Mouse (Mus musculus) adrenal gland (tissue): ENCODE results near the gene Bbs2.

Source experiments
- intact Hi-C: fragments of 180-260 bp; cut with DNase I; formaldehyde crosslinking; loops from one replicate; pipeline ENCODE4 v1.15.1; 2025

The Bbs2 gene

DNA sequence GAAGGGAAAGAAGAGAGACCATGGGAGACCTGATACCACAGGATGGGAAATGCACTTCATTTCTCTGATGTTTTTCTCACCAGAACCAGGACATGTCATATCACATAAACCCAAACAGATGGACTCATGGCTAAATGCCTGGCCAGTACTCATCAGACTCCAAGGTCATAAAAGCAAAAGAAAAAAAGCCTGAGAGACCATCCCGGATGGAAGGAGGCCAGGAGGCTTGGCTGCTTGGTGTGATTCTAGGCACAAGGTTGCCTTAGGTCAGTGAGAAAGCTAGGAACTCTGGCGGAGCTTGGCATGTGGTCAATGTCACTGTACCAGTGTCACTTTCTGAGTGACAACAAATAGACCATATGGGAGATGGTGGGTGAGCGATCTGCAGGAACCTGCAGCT, 9.1 kb upstream of the Bbs2 start:
- intact Hi-C loops, result loop anchor here (5.0 kb wide), 1 partner anchor 84 kb away; no protein-coding TSS in a partner anchor

DNA sequence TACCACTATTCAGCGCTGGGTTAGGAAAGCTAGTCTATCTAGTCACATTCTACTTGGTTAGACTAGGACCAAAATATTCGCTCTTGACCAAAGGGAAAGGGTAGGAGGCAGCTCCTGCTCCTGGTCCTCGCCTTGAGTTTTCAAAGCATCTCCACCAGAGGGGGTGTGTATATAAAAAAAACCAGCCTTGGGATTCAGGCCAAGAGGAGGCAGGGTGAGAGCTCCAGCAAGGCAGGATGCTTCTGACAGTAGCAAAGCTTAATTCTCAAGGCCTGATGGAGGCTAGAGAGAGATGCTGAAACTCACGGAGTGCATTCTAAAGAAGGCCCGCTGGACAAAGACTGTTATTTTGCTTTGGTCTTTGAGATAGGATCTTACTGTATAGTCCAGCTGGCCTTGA, 5.4 kb upstream of the Bbs2 start:
- intact Hi-C loops, result no loop called here

DNA sequence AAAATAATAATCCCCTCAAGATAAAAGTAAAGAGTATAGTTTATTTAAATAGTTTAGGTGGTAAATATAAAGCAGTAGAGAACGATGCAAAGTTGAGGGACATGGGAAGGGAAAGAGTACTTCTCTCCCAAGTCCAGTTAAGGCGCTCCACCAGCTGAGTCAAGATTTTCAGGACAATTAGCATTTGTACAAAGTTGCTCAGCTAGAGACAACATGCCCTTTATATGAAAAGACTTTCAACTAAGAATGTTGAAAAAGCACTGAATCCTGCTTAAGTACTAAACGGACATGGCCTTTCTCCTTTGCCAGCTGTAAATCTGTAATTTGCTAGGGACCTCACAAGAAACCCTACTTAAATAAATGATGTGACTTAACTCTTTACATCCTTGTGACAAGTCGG, 268 bp upstream of the Bbs2 start:
- intact Hi-C loops, result loop anchor here (5.0 kb wide), 1 partner anchor 62 kb away; the partner anchor contains the start of genes Nudt21 and Ogfod1

DNA sequence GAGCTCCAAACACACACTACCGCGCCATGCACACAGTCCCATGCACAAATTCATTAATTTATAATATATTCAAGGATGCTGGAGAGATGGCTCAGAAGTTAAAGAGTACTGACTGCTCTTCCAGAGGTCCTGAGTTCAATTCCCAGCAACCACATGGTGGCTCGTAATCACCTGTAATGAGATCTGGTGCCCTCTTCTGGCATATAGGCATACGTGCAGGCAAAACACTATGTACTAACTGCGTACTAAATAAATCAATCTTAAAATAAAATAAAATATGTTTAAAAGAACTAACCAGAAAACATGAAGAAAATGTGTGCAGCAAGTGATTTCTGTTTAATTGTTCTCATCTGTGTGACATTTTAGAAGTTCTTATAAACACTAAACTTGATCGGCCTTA, 4.4 kb downstream of the Bbs2 start:
- intact Hi-C loops, result no loop called here

DNA sequence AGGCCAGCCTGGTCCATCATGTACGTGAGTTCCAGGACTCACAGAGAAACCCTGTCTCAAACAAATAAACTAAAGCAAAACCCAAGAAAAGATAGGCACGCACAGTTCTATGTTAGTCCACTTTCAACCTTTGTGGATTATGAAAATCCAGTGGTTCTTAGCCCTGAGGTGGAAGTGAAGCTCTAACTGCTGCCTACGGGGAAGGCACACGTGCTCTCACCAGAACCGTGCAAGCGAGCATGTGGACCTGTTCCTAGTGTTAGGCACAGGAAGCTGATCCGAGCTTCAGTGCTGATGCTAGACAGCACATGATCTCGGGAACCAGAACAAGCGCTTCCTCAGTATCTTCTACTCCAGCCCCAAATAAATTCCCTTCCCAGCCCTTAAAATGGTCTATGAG, 5.9 kb downstream of the Bbs2 start:
- intact Hi-C loops, result no loop called here

DNA sequence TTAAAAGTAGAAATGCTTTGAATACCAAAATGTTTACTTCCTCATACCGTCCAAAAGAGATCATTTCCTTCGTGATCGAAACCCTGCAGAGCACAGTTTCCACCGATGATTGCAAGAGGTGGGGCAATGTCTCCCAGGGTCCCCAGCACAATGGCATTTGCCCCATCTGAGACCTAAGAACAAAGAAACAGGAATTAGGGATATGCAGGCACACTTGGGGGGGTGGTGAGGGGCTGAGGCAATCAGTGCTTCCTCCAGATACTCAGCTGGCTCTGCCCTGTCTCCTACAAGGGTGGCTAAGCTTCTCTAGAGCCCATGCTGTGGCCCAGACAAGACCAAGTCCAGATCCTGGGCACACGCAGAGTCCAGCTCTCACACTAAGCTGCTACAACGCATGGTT, 9.0 kb downstream of the Bbs2 start:
- intact Hi-C loops, result no loop called here

DNA sequence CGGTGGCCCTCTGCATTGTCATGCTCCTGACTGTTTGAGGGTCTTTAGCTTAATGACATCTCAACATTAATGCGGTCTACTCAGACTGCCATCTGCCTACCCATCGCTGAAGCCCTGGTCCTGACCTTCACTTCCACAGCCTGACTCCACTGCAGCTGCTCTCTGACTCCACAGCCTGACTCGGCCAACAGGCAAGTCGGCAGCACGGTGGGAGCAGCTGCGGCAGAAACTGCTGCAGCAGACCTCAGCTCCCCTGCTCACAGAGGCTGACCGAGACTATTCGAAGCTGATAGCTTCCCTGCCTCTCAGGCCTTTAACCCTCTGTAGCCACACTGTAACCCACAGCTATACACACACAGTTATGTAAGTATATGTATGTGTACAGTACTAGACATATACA, 10.8 kb downstream of the Bbs2 start:
- intact Hi-C loops, result no loop called here

DNA sequence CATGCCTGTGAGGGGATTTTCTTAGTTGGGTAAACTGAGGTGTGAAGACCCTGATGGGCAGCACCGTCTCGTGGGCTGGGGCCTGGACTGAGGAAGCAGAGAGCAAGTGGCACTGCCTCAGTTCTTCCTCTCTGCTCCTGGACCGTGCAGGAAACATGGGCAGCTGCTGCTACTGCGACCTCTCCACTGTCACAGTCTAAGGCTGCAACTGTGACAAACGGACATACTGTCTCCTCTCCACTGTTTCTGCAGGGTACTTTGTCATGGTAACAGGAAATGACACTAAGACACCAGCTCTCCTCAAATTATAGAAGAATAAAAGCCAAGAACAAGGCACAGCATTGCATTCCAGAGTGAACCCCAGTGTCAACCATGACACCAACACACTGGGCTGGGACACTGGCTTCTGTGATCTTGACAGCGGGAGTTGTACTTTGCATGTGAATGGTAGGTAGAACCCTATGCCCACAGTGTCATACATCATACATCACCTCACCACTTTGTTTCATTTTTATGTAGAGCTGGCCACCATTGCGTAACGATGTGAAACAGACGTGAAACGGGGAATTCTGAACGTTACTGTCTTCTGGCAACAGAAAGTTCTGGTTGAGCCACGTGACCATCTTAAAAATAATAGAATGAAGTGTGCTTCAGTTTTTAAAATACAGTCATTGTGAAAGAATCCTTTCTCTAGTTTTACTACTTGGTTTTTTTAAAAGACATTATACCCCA, 22.1 kb downstream of the Bbs2 start:
- intact Hi-C loops, result no loop called here

DNA sequence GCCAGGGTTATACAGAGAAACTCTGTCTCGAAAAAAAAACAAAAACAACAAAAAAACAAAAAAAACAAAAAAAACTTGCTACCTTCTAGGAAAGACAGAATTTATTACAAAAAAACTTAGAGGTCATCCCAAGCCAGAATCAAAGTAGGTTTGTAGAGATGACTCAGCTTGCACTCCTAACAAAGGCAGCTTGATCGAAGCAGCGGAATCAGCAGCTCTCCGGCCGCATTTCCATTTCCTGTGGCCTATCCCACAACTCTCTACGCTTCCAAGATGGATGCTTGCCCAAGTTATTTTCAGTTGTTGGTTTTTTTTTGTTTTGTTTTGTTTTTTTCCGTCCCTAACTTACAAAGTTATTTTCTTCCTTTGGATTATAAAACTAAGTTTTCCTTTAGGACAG, 29.9 kb downstream of the Bbs2 start:
- intact Hi-C loops, result no loop called here

DNA sequence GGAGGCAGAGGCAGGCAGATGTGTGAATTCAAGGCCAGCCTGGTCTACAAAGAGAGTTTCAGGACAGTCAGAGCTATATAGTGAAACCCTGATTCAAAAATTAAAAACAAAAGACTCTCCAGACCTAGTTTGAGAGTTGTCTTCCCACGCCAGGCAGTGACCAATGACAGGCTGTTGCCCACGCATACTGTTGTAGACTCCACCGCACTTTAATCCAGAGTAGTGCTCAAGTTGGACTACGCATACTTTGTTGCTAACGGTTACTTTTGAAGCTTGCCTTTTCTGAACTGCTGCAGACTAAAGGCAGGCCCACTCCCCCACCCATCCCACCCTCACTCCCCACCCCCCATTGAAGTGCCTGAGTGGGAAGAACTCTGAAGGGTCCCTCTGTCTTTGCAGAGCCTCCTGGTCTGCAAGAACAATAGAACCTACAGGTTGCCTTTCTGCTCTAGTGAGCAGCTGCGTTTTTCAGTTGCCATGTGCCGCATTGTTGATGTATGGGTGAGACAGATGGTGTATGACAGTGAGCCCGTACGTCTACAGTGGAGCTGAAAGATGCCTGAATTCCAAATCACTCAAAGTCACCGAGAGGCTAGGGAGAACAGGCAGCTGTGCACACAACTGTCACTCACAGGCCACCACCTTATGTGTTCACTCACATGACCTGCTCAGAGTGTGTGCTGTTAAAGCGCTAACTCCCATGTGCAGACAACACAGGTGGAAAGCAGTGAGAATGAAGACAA, 32.4 kb downstream of the Bbs2 start:
- intact Hi-C loops, result no loop called here

DNA sequence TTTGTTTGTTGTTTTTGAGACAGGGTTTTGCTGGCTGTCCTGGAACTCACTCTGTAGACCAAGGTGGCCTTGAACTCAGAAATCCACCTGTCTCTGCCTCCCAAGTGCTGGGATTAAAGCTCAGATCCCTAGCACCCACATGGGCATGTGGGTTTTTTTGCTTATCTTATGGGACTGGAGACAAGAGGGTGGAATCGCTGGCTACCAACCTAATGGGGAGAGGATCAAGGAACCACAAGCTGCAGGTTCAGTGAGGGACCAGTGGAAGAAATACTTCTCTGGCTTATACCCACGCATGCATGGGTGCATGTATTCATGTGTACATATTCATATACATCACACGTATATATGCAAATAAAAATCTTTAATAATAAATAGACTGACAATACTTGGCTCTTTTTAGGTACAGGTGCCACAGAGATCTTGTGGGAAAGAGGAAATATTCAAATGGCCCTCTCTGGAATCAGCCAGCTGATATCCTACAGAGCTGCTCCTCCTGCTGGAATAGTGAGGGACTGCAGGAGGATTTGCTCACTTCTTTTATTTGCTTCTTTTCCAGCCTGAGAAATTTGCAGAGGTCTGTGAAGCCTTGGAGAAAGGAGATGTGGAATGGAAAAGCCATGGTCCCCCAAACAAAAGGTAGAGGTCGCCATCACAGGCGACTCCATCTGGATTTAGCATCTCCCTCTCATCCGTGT, 41.4 kb downstream of the Bbs2 start:
- intact Hi-C loops, result no loop called here

DNA sequence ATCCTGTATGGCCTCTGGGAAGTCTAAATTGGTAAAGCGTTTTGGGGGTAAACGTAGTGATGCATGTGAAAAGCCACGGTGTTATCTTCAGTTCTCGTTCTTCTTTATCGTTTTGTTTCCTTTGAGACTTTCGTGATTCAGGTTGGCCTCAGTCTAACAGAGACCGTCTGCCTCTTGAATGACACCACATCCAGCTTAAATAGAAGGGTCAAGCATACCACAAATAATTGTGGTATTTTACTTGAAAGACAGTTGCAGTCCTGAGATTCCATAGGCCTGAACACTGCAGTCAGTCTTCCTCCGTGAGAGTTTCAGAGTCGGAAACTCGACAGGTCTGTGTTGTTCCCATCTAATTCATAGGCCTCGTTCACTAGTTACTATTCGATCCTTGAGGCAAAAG, 46.0 kb downstream of the Bbs2 start:
- intact Hi-C loops, result no loop called here

DNA sequence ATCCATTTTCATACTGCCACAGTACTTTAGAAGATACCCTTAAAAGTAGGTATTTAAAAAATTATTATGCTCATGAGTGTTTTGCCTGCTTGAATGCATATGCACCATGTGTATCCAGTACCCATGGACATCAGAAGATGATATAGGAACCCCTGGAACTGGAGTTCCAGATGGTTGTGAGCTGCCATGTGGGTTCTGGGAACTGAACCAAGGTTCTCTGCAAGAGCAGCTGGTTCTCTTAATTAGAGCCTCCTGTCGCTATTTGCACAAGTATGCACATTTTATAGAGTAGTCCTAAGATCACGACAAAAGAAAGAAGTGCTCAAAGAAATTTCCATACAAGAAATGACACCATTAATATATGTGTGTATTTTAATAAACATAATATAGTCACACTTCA, 50.9 kb downstream of the Bbs2 start:
- intact Hi-C loops, result no loop called here

DNA sequence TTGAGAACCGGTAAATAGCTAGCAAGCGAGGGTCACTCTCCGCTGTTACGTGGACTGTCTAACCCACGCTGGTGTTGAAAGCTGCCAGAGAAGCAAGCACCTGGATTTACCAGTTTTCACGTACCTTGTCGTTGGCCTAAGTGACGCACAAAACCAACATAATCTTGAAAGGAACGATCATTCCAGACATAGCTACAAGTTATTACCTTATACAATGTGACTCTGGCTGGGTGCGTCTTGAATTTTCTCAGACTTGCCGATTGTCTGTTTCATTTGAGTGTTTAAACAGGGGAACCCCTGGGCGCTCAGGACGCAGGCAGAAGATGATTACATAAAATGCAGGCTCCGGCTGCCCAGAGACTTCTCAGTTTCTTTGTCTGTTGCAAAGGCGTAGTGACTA, 60.9 kb downstream of the Bbs2 start:
- intact Hi-C loops, result loop anchor here (5.0 to 10.0 kb wide), 2 partner anchors 59 to 157 kb away; partner anchors contain the start of gene Bbs2

DNA sequence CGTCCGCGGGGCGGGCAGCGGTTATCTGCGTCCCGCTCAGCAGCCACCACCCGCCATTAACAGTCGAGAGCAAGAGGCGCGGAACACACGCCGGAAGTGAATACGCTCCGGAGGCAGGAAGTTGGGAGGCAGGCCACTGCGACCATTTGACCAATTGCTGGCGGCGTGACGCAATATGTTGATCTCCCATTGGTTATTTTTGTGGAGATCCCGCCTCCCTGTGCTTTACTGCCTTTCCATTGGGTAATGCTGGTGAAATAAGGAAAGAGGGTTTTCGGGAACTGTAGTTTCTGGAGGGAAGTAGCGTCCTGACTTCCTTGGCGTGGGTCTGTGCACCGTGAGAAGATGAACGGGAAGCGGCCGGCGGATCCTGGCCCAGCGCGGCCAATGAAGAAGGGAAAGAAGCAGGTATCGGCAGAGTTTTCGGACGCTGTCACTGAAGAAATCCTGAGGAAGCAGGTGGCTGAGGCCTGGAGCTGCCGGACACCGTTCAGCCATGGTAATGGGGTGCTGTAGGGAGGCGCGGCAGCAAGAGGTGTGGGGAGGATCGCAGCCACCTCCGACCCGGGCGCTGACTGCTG, 61.7 kb downstream of the Bbs2 start, which contains the start of the genes Nudt21 and Ogfod1:
Gene Nudt21, minus strand, starts transcription at position 88 of the 581 bp plus-strand sequence.
Gene Ogfod1, plus strand, starts transcription at position 255 of the 581 bp plus-strand sequence.
- intact Hi-C loops, result loop anchor here (5.0 to 10.0 kb wide), 2 partner anchors 60 to 158 kb away; partner anchors contain the start of gene Bbs2

DNA sequence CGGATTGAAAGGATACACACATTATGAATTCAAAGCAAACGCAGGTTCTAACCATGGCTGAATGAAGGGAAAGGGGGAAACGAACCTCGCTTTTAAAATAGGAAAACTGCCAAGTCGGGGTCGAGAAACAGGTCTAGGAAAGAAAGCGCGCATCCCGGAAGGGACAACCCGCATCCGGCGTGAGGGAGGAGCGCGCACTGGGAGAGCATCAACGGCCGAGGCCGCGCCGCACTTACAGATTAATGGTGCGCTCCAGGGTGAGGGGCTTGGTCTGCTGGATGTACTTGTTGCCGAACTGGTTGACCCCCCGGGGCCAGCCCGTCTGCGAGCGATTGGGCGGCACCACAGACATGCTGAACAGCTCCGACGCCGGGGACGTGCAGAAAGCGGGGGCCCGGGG, 62.2 kb downstream of the Bbs2 start:
- intact Hi-C loops, result loop anchor here (5.0 to 10.0 kb wide), 2 partner anchors 61 to 158 kb away; partner anchors contain the start of gene Bbs2

DNA sequence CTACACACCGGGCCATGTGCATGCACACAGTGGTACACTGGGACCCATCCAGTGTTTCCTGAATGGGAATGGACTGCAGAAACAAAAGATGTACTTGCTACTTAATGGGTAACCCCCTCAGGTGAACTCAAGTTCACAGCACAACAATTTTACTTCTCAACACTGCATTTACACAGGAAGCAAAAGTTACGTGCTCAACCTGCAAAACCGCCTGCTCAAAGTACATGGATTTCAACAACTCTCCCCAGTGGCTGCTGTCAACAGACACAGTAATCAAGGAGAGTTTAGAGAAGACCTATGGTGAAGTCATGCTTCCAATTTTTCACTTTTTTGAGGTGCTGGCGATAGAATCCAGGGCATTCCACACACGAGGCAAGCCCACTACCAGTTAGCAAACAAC, 63.5 kb downstream of the Bbs2 start:
- intact Hi-C loops, result loop anchor here (5.0 to 10.0 kb wide), 2 partner anchors 62 to 160 kb away; partner anchors contain the start of gene Bbs2

DNA sequence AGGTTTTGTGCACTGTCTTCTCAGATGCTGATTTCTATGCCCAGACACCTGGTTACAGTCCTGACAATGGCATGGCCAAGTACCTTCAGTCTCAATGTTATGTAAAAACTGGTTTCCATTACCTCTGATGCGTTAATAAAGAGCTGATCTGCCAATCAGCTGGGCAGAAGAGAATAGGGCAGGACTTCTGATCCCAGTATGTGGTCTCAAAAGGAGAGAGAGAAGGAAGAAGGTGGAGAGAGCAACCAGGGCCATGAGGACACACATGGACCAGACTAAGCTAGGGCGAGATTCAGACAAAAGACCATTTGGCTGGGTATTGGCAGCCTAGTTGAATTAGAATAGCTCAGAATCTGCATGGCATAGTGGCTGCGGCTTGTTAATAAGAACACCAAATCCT, 65.1 kb downstream of the Bbs2 start:
- intact Hi-C loops, result loop anchor here (10.0 kb wide), 1 partner anchor 161 kb away; no protein-coding TSS in a partner anchor

DNA sequence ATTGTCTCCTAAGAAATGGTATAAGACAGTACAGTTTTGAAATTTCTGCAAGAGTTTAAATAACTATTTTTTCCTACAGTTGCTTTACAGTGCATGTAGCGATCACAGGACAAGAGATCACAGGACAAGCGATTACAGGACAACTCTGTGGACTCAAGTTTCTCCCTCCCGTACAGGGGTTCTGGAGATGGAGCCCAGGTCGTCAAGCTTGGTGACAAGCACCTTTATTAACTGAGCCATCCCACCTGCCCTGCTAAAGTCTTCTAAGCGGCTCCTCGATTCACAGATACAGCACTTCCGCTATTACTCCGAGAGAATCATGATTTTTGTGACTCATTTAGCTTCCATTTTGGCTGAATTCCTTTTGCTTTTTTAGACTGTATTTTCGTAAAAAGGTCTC, 69.0 kb downstream of the Bbs2 start:
- intact Hi-C loops, result loop anchor here (10.0 kb wide), 1 partner anchor 165 kb away; no protein-coding TSS in a partner anchor

DNA sequence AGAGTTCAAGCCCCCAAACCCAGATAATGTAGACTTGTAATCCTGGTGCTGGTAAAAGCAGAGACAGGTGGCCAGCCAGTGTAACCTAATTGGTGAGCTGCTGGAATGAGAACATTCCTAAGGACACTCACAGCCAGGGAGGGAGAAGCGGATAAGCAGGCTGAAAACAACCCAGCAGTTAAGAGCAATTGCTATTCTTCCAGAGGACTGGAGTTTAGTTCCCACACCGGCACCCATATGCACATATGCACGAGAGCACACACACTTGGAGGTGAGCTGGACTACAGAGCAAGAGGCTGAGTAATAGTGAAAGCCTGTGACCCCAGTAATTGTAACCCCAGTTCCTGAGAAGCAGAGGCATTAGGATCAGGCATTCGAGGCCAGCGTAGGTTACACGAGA, 74.8 kb downstream of the Bbs2 start:
- intact Hi-C loops, result no loop called here
